Mouse (Mus musculus) v-Abl transformed pro-B cells (cell line): Measurements from ENCODE around the gene Srpx2.

Experiments
- in situ Hi-C, 2 experiments: fragments of 400-800 bp; cut with MboI; formaldehyde crosslinking; loops; one replicate each; pipeline ENCODE4 v1.15.1; 2025; ENCODE audit not compliant: unreplicated experiment in 2 of 2

The Srpx2 gene

GRCm38 (mm10) chrX:133908261-133908660 lies at the start of gene Srpx2:
Gene Srpx2 (plus strand): TSS chrX:133908426.
- in situ Hi-C loops: no loop called here

- in situ Hi-C loops: no loop called here
These were observed 38.5 kb upstream of the Srpx2 start for GRCm38 (mm10) chrX:133869743-133870142.

- in situ Hi-C loops: no loop called here
These were observed 20.9 kb upstream of the Srpx2 start for GRCm38 (mm10) chrX:133887308-133887707.

GRCm38 (mm10) chrX:133888111-133888510 lies 20.1 kb upstream of the Srpx2 start:
- in situ Hi-C loops: no loop called here

GRCm38 (mm10) chrX:133898014-133898542 lies 10.1 kb upstream of the Srpx2 start, which contains the start of gene Tspan6:
Gene Tspan6 (minus strand): TSS chrX:133898429.
- in situ Hi-C loops: no loop called here

GRCm38 (mm10) chrX:133911397-133912103 lies 3.3 kb downstream of the Srpx2 start:
- in situ Hi-C loops: no loop called here

- in situ Hi-C loops: no loop called here
These were observed 4.8 kb downstream of the Srpx2 start for GRCm38 (mm10) chrX:133913006-133913405.

GRCm38 (mm10) chrX:133914219-133914618 lies 6.0 kb downstream of the Srpx2 start:
- in situ Hi-C loops: no loop called here

GRCm38 (mm10) chrX:133921187-133921586 lies 13.0 kb downstream of the Srpx2 start:
- in situ Hi-C loops: no loop called here

- in situ Hi-C loops: loop anchor here in 1 of 2 experiments (25.0 kb wide), 2 partner anchors 786 to 1011 kb away; partner anchors contain the start of gene Armcx1
These were observed 18.5 kb downstream of the Srpx2 start for GRCm38 (mm10) chrX:133926760-133927159.

- in situ Hi-C loops: loop anchor here in 1 of 2 experiments (25.0 kb wide), 2 partner anchors 781 to 1006 kb away; partner anchors contain the start of gene Armcx1
These were observed 23.2 kb downstream of the Srpx2 start for GRCm38 (mm10) chrX:133931302-133932013.

GRCm38 (mm10) chrX:133936605-133937225 lies 28.5 kb downstream of the Srpx2 start:
- in situ Hi-C loops: loop anchor here in 1 of 2 experiments (5.0 to 25.0 kb wide), 3 partner anchors 81 to 1001 kb away; partner anchors contain the start of gene Armcx1

- in situ Hi-C loops: loop anchor here in 1 of 2 experiments (5.0 to 25.0 kb wide), 3 partner anchors 78 to 998 kb away; partner anchors contain the start of gene Armcx1
These were observed 31.3 kb downstream of the Srpx2 start for GRCm38 (mm10) chrX:133939561-133939960.

- in situ Hi-C loops: loop anchor here (5.0 to 25.0 kb wide), 6 partner anchors 370 to 990 kb away; partner anchors contain the start of gene Armcx1 (in 1 of the 2)
These were observed 39.2 kb downstream of the Srpx2 start for GRCm38 (mm10) chrX:133947427-133947826.

- in situ Hi-C loops: no loop called here
These were observed 46.4 kb downstream of the Srpx2 start for GRCm38 (mm10) chrX:133954661-133955060.

GRCm38 (mm10) chrX:133960617-133961016 lies 52.4 kb downstream of the Srpx2 start:
- in situ Hi-C loops: no loop called here

- in situ Hi-C loops: no loop called here
These were observed 56.4 kb downstream of the Srpx2 start for GRCm38 (mm10) chrX:133964615-133965014.

- in situ Hi-C loops: no loop called here
These were observed 73.2 kb downstream of the Srpx2 start, which contains the start of gene Sytl4 for GRCm38 (mm10) chrX:133981231-133982002. Gene Sytl4 (minus strand): TSS chrX:133981812.
